Mouse (Mus musculus) cortical plate, adult 2 months (tissue): ENCODE measurements at regions not wholly inside any gene's neighbourhood (a gene's known extent, or its start where the extent isn't known, plus 50 kb on each side); places are given as distances from the start of the nearest gene placed in this dataset.

Source experiments
- CTCF ChIP-seq: fragments of 200-500 bp; IDR thresholded peaks from 2 replicates; pipeline ENCODE4 v1.5.1; 2011; ENCODE audit warnings: mild to moderate bottlenecking, control low read depth, low read length; ENCODE audit not compliant: insufficient read depth; ENCODE audit errors: extremely low read depth
- POLR2A ChIP-seq: fragments of 200-500 bp; IDR thresholded peaks from 2 replicates; pipeline ENCODE4 v1.6.1; 2011; ENCODE audit warnings: mild to moderate bottlenecking, low read length, control low read depth; ENCODE audit not compliant: insufficient read depth; ENCODE audit errors: extremely low read depth

DNA sequence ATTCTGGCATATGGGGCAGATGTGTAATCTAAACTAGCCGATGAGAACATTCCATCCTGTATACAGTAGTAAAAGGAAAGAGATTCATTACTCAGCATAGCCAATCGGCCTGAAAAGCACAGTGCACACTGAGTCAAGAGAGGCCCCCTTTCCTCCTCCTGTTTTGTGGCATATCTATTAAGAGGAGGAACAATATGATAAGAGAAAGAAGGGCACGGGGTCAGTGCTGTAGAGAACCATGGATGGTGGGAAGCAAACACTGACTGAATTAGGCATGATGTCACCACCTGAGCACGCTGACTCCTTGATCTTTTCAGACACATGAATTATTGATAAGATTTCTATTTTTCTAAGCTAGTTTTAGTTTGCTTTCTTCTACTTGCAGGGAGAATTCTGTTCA lies 554.5 kb upstream of the Adamts9 start:
- TF ChIP-seq POLR2A (no peak), CTCF (no peak)
